Mouse (Mus musculus) bone marrow, adult 2 months (tissue): ENCODE measurements around the gene Aoc2.
"Not testable (repeated sequence)": the region's sequence is repeated elsewhere in the genome, so short reads cannot be mapped to it uniquely, and the experiment has no call there.

Experiments
- CTCF ChIP-seq: fragments of 200-500 bp; IDR thresholded peaks from 2 replicates; pipeline ENCODE4 v1.5.1; 2011; ENCODE audit warnings: low read length, control low read depth; ENCODE audit not compliant: control insufficient read depth, insufficient read depth
- POLR2A ChIP-seq: fragments of 200-500 bp; IDR thresholded peaks from 2 replicates; pipeline ENCODE4 v1.6.1; 2011; ENCODE audit warnings: low read depth, mild to moderate bottlenecking, control low read depth, low read length, borderline replicate concordance; ENCODE audit not compliant: control insufficient read depth

- not testable (repeated sequence) for TF ChIP-seq CTCF, POLR2A
Observed at GRCm38 (mm10) chr11:101330961-101331360, 6.1 kb downstream of the Aoc2 start.
